Mouse (Mus musculus): ENCODE results near the gene Lamtor1. TPM values are rescaled to one million over a fixed set of nuclear protein-coding genes. Genes with fewer than 3 reads are reported as not detected.

Gene Lamtor1
- total RNA-seq, 2 experiments from 2014 or later: 90.2 to 95.6 TPM

DNA sequence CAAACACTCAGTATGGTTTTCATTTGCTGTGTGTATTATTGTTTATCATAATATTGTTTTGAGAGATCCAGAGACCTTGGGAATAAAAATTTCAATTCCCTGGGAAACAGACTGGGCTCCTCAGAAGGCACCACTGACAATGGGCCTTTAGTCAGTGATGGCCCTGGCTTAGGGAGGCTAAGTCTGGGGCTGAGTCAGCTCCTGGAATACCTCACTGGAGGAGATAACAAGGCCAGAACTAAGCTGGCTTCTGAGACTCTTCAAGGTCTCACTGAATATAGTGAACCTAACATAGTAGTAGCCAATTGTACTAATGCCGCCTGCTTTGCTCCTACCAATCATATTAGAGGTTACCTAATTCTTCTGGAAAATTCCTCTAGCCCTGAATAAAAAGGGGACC lies 29.7 kb upstream of the Lamtor1 start:
- Histone ChIP-seq H3K27ac (no peak overlapping the region), H3K4me3 (no peak overlapping the region)
- TF ChIP-seq CTCF (conservative IDR thresholded peaks at IDR 0.05): no peak
- no peak for DNase-seq (ENCODE audit: low spot score in 2 of 2)

DNA sequence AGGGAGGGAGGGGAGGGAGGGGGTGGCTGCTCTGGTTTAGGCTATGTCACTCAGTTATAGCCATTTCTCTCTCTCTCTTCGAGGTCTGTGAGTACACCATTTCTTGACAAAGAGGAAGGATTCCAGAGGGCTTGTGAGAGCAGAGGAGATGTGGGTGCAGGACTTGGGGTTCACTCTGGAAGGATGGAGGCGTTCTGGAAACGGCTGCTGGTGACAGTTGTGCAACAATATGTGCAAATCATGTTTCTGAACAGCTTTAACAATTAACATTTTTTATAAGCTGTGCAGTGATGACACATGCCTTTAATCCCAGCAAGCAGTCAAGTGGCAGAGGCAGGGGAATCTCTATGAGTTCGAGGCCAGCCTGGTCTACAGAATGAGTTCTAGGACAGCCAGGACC lies 24.8 kb upstream of the Lamtor1 start:
- Histone ChIP-seq H3K4me3 (no peak overlapping the region), H3K27ac (no peak overlapping the region; the same call in 1 of the 2 replicates)
- DNase-seq (ENCODE audit: low spot score in 2 of 2): peak; percentile 48 to 56
- TF ChIP-seq CTCF (conservative IDR thresholded peaks at IDR 0.05): no peak

GRCm38 (mm10) chr7:101882413-101883154 lies 23.1 kb upstream of the Lamtor1 start:
- TF ChIP-seq CTCF (conservative IDR thresholded peaks at IDR 0.05): no peak
- no peak overlapping the region for H3K4me3 ChIP-seq
- DNase-seq (ENCODE audit: low spot score in 2 of 2): no peak
- no peak overlapping the region for H3K27ac ChIP-seq

DNA sequence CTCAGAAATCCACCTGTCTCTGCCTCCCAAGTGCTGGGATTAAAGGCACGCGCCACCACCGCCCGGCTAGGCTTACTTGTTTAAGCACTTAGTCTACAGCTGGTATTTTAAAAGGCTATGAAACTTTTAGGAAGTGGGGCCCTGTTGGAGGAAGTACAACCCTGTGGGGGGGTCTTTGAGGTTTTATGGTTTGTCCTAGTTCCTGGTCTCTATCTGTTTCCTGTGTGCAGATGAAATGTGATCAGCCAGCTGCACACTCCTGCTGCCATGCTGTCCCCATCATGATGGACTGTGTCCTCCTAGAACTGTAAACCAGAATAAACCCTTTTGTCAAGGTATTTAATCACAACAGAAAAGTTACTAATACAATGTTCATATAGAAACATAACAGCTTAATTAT lies 21.5 kb upstream of the Lamtor1 start:
- no peak for DNase-seq (ENCODE audit: low spot score in 2 of 2)
- no peak overlapping the region for H3K27ac ChIP-seq
- H3K4me3 ChIP-seq: no peak overlapping the region
- TF ChIP-seq CTCF (conservative IDR thresholded peaks at IDR 0.05): no peak

DNA sequence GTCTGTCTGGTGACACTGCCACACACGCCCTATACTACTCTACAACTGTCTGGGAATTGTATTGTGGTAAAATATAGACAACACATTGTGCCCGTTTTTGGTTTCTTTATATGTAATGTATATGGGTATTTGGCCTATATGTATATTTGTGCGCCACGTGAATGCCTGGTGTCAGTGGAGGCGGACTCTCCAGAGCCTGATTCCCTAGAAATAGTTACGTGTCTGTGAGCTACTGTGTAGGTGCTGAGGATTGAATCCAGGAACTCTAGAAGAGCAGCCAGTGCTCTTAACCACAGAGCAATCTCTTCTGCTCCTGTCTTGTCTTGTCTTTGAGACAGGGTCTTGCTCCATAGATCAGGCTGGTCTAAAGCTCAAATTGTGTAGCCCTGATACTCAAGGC lies 19.4 kb upstream of the Lamtor1 start:
- TF ChIP-seq CTCF (conservative IDR thresholded peaks at IDR 0.05): no peak
- DNase-seq (ENCODE audit: low spot score in 2 of 2): no peak

DNA sequence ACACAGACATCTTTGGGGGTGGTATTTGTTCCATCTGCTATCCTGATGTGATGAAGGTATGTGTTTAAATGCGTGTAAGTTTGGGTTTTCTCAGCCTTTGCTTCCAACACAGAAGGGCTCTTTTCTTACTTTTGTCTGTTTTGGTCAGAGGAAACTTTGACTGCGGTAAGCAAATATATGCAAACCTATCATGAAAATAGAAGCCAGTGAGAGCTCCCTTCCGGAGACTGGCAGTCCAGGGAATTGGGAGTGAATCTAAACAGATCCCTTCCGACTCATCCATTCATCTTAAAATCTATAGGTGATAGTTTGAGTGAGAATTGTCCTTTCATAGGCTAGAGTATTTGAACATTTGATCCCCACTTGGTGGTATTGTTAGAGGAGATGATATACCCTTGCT lies 17.2 kb upstream of the Lamtor1 start:
- H3K27ac ChIP-seq: no peak overlapping the region
- no peak for DNase-seq (ENCODE audit: low spot score in 2 of 2)
- no peak overlapping the region for H3K4me3 ChIP-seq
- TF ChIP-seq CTCF (conservative IDR thresholded peaks at IDR 0.05): no peak

More for the DNA sequence above, 19.4 kb upstream of the Lamtor1 start:
- H3K27ac ChIP-seq: no peak overlapping the region
- no peak overlapping the region for H3K4me3 ChIP-seq

GRCm38 (mm10) chr7:101895695-101896094 lies 10.0 kb upstream of the Lamtor1 start:
- peak; percentile 34; the same call in 1 of the 2 replicates for TF ChIP-seq CTCF (conservative IDR thresholded peaks at IDR 0.05)
- peak overlapping the region; percentile 87 for H3K27ac ChIP-seq
- no peak for DNase-seq (ENCODE audit: low spot score in 2 of 2)
- H3K4me3 ChIP-seq: peak overlapping the region; percentile 73

- peak overlapping the region; percentile 73 for H3K4me3 ChIP-seq
- peak; percentile 95 to 98 for DNase-seq (ENCODE audit: low spot score in 2 of 2)
- H3K27ac ChIP-seq: peak overlapping the region; percentile 87
- TF ChIP-seq CTCF (conservative IDR thresholded peaks at IDR 0.05): no peak
Observed at GRCm38 (mm10) chr7:101896104-101897066, 9.3 kb upstream of the Lamtor1 start.

GRCm38 (mm10) chr7:101900331-101901097 lies 5.2 kb upstream of the Lamtor1 start:
- no peak for TF ChIP-seq CTCF (conservative IDR thresholded peaks at IDR 0.05)
- H3K27ac ChIP-seq: no peak overlapping the region
- DNase-seq (ENCODE audit: low spot score in 2 of 2): no peak

DNA sequence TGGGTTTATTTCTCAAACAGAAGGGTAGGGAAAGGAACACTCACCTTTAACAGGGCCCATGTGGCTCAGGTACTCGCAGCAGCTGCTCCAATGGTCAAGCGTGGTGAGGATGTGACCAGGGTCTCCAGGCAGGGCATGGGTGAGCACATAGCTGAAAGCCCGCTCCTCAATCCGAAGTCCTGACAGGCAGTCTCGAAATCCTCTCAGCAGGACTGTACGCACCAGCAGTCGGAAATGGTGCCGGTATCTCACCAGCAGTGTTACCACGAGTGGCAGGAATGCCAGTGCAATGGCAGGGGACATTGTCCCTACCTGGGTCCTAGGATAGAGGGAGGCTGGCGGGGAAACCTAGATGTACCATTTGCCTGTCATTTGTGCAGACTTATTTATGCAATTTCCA lies 3.7 kb upstream of the Lamtor1 start:
- Histone ChIP-seq H3K4me3 (no peak overlapping the region), H3K27ac (no peak overlapping the region)
- DNase-seq (ENCODE audit: low spot score in 2 of 2): no peak
- no peak for TF ChIP-seq CTCF (conservative IDR thresholded peaks at IDR 0.05)

More at GRCm38 (mm10) chr7:101900331-101901097, 5.2 kb upstream of the Lamtor1 start:
- no peak overlapping the region for H3K4me3 ChIP-seq

DNA sequence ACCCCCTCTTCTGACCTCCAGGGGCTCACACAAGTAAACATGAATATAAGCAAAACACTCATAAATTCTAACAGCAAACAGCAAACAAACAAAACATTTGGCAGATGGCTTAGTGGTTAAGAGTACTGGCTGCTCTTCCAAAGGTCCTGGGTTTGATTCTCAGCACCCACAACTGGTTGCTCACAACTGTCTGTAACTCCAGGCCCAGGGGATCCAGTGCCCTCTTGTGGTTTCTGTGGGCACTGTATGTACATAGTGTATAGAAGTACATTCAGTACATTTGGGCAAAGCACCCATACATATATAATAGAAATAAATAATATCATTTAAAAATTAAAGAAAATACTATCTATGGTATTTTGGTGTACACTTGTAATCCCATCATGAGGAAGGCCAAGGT lies 2.9 kb upstream of the Lamtor1 start:
- H3K4me3 ChIP-seq: no peak overlapping the region
- DNase-seq (ENCODE audit: low spot score in 2 of 2): no peak
- TF ChIP-seq CTCF (conservative IDR thresholded peaks at IDR 0.05): peak; percentile 47

DNA sequence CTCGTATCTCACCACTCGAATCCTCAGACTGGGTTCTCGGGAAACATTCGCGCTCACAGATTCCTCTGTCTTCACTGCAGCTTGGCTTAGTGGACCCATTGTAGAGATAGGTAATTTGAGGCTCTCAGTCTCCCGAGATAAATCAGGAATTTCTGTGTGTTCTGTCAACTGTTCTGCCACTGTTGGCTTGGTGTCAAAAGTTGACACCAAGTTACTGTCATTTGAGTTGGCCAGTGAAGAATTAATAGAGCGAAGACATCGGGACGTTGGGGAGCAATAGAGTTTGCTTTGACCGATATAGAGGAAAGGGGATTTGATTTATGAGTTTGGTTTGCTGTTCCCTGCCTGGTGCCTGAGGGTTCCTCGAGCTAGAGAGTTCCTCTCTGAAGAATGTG lies 580 bp downstream of the Lamtor1 start, which contains the start of gene Tomt:
Gene Tomt (minus strand): TSS at position 73 of the 395 bp plus-strand sequence.
- no peak for TF ChIP-seq CTCF (conservative IDR thresholded peaks at IDR 0.05)
- Histone ChIP-seq H3K27ac (peak within 1 kb of the TSS; percentile 100), H3K4me3 (peak within 1 kb of the TSS; percentile 60)
- no peak for DNase-seq (ENCODE audit: low spot score in 2 of 2)

More for the DNA sequence above, 2.9 kb upstream of the Lamtor1 start:
- H3K27ac ChIP-seq: no peak overlapping the region

Measured in layer of hippocampus, adult 2 months (tissue).